Mouse (Mus musculus) heart, postnatal 0 days (tissue): Measurements from ENCODE around the gene Trnau1ap.

Source experiments
- CTCF ChIP-seq: IDR thresholded peaks from 2 replicates; pipeline ENCODE4 v1.5.1; 2016; ENCODE audit warnings: antibody characterized with exemption, control low read depth, low read depth
- EP300 ChIP-seq: IDR thresholded peaks from 2 replicates; pipeline ENCODE4 v1.6.1; 2016; ENCODE audit warnings: antibody characterized with exemption, low read depth

DNA sequence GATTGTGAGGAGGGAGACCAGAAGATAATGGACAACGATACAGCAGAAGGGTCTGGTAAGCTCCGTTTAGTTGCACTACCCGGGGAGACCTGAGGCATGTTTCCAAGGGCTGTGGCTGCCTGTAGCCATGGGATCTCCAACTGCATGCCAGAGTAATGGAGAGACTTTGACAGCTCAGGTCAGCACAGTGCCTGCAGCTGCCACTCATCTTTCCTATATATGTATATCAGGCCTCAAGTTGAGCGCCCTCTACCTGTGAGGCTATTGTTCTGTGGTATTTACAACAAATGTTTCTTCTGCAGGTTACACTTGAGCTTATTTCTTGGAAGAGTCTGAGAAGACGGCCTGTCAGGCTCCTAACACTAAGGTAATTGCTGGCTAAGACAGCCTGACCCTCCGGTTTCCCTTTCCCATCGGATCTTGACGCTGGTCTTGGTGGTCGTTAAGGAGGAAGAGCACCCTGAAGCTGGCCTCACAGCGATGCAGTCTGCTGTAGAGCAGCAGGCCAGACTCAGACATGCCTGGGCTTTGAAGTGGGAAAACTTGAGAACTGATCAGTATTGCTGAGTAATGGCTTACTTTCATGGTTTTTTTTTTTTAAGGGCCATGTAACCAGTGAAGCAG, 19.4 kb downstream of the Trnau1ap start:
- TF ChIP-seq CTCF (peak; percentile 54), EP300 (no peak)
